Mouse (Mus musculus): ENCODE measurements around the gene Scaf11.

DNA sequence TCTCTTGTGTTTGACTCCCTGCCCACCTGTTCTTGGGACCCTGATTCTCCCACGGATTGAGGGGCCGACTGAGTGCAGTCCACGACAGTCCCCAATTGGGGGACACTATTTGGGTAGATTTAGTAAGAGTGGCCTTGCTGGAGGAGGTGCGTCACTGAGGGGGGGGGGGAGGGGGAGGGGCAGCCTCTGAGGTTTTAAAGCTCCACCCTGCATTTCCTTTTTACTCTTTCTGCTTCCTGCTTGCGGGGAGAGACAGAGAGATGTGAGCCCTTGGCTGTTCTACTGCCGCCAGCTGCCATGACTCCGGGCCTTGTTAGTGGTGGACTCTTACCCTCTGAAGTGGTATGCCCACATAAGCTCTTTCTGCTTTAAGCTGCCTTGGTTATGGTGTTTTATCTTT, 37.0 kb upstream of the Scaf11 start:
- TF ChIP-seq CTCF (IDR thresholded peaks at IDR 0.05; ENCODE audit: control insufficient read depth, insufficient read depth, low read length) (no peak), POLR2A (IDR thresholded peaks at IDR 0.05; ENCODE audit: borderline replicate concordance, control insufficient read depth, low read depth, low read length) (no peak)

All from bone marrow, adult 2 months (tissue).